Mouse (Mus musculus): ENCODE results near the gene Rab3b. TPM values are rescaled to one million over a fixed set of nuclear protein-coding genes. Genes with fewer than 3 reads are reported as not detected.

Rab3b gene
- total and polyA plus RNA-seq, 3 experiments: 0.11 TPM; not detected in 2

DNA sequence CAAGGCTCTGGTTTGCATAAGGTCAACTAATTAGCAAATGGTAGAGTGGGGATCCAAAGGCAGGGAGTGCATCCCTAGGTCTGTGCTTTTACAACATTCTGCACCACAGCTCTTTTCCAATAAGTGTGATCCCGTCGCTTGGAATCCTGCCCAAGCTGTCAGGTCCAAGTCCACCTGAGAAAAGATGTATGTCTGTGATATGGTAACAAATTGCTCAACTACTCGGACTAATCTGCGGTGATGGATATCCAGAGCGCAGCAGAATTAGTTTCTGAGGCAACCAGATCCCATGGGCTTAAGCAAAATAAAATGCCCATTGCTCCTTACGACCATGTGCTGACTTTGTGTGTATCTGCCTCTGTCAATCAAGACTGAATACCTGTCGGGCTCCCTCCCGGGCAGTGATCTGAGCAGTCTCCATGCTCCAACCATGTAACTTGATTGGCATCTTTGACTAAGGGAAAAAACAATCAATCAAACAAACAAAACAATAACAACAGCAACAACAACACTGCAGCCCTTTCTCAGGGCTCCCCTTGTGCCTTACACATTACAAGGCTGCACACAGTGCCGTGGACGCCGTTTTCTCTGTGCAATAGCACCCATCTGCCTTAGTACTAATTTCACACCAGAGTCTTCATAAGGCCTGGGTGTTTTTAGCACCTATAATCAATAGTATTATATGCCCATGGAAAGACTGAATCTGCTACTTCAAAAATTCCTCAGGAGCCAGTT, 64.3 kb downstream of the Rab3b start:
- Histone ChIP-seq H3K4me3 (ENCODE audit: control insufficient read depth in 1 of 2, insufficient read depth in 1 of 2, low read depth in 2 of 2, low read length in 2 of 2) (no peak overlapping the region), H3K27me3 (ENCODE audit: control insufficient read depth in 1 of 2, insufficient read depth in 2 of 2, low read length in 2 of 2) (peaks cover 8 to 11% of the 10 kb centered on the region in 2 experiments), H3K27ac (ENCODE audit: control insufficient read depth, low read depth, low read length) (no peak overlapping the region), H3K9me3 (replicated peaks; ENCODE audit: insufficient read depth, low read length) (no peaks in the 10 kb centered on the region), H3K36me3 (ENCODE audit: control insufficient read depth in 1 of 2, insufficient read depth in 2 of 2, low read length in 2 of 2) (no peaks in the 10 kb centered on the region), H3K4me1 (ENCODE audit: control insufficient read depth in 1 of 2, insufficient read depth in 2 of 2, low read length in 2 of 2) (peaks cover 0 to 3% of the 10 kb centered on the region in 2 experiments; a peak in 1 of 4 replicates), H3K9ac (ENCODE audit: control insufficient read depth, low read depth, low read length, poor library complexity, severe bottlenecking) (no peak overlapping the region), H3K79me2 (ENCODE audit: control insufficient read depth, insufficient read depth, low read length, poor library complexity) (no peaks in the 10 kb centered on the region)
- no peak for DNase-seq (ENCODE audit: low read depth, low spot score)
- TF ChIP-seq TBP (IDR thresholded peaks at IDR 0.05; ENCODE audit: low read depth, low read length) (no peak), USF1 (IDR thresholded peaks at IDR 0.05; ENCODE audit: low read depth, low read length) (no peak), CHD2 (IDR thresholded peaks at IDR 0.05; ENCODE audit: low read length) (no peak), CHD1 (IDR thresholded peaks at IDR 0.05; ENCODE audit: low read depth, low read length) (no peak), CTCF (IDR thresholded peaks at IDR 0.05 in 2 of 3, conservative IDR thresholded peaks at IDR 0.05 in 1 of 3; ENCODE audit: control insufficient read depth in 1 of 3, insufficient read depth in 1 of 3, low read depth in 2 of 3, low read length in 3 of 3, poor library complexity in 1 of 3, severe bottlenecking in 1 of 3) (no peak), ZMIZ1 (IDR thresholded peaks at IDR 0.05; ENCODE audit: low read depth, low read length) (no peak), NRF1 (IDR thresholded peaks at IDR 0.05; ENCODE audit: insufficient read depth, low read depth, low read length, poor library complexity, severe bottlenecking) (no peak), ZC3H11A (IDR thresholded peaks at IDR 0.05; ENCODE audit: low read depth, low read length) (no peak), MXI1 (IDR thresholded peaks at IDR 0.05; ENCODE audit: low read depth, low read length) (no peak), ELF1 (IDR thresholded peaks at IDR 0.05; ENCODE audit: low read depth, low read length) (no peak), GABPA (IDR thresholded peaks at IDR 0.05; ENCODE audit: low read depth, low read length) (no peak), EP300 (IDR thresholded peaks at IDR 0.05; ENCODE audit: low read depth in 1 of 2, low read length in 2 of 2) (no peak), POLR2AphosphoS2 (IDR thresholded peaks at IDR 0.05; ENCODE audit: low read length) (no peak), MEF2A (IDR thresholded peaks at IDR 0.05; ENCODE audit: extremely low read depth, insufficient replicate concordance, low read depth, low read length, poor library complexity, severe bottlenecking) (no peak), MAX (IDR thresholded peaks at IDR 0.05; ENCODE audit: low read length) (no peak), MYB (IDR thresholded peaks at IDR 0.05; ENCODE audit: low read depth, low read length) (no peak), RAD21 (IDR thresholded peaks at IDR 0.05; ENCODE audit: low read depth, low read length) (no peak), TCF12 (IDR thresholded peaks at IDR 0.05; ENCODE audit: low read depth, low read length) (no peak)

DNA sequence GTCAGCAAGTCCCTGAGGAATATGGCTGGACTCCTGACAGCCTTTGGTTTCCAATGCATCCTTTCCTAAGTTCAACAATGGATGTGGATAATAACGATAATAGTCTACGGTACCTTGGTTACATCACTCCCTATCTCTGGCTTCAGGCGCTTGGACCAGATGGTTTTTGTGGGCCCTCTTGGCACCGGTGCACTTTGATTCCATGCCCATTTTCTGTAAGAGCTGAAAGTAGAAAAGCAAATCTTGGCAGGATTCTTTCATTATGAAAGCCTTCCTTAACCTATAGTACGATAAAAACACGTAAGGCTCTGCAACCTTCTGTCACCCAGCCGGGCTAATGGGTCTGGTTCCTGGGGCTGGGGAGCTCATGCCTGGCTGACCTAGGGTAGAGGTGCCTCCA, 70.3 kb downstream of the Rab3b start:
- H3K36me3 ChIP-seq (ENCODE audit: control insufficient read depth in 1 of 2, insufficient read depth in 2 of 2, low read length in 2 of 2): no peaks in the 10 kb centered on the region
- no peak for DNase-seq (ENCODE audit: low read depth, low spot score)
- H3K27ac ChIP-seq (ENCODE audit: control insufficient read depth, low read depth, low read length): no peak overlapping the region
- TF ChIP-seq ETS1 (IDR thresholded peaks at IDR 0.05; ENCODE audit: low read depth, low read length): no peak
- TF ChIP-seq RCOR1 (IDR thresholded peaks at IDR 0.05; ENCODE audit: low read depth, low read length): no peak
- TF ChIP-seq KAT2A (conservative IDR thresholded peaks at IDR 0.05; ENCODE audit: low read depth, low read length): no peak
- TF ChIP-seq USF1 (IDR thresholded peaks at IDR 0.05; ENCODE audit: low read depth, low read length): no peak
- no peak for TF ChIP-seq RAD21 (IDR thresholded peaks at IDR 0.05; ENCODE audit: low read depth, low read length)
- TF ChIP-seq TBP (IDR thresholded peaks at IDR 0.05; ENCODE audit: low read depth, low read length): no peak
- no peak for TF ChIP-seq MYB (IDR thresholded peaks at IDR 0.05; ENCODE audit: low read depth, low read length)
- H3K9ac ChIP-seq (ENCODE audit: control insufficient read depth, low read depth, low read length, poor library complexity, severe bottlenecking): no peak overlapping the region
- H3K4me3 ChIP-seq (ENCODE audit: control insufficient read depth in 1 of 2, insufficient read depth in 1 of 2, low read depth in 2 of 2, low read length in 2 of 2): no peak overlapping the region
- peaks cover 0 to 3% of the 10 kb centered on the region in 2 experiments; a peak in 1 of 4 replicates for H3K4me1 ChIP-seq (ENCODE audit: control insufficient read depth in 1 of 2, insufficient read depth in 2 of 2, low read length in 2 of 2)
- H3K27me3 ChIP-seq (ENCODE audit: control insufficient read depth in 1 of 2, insufficient read depth in 2 of 2, low read length in 2 of 2): peaks cover 1 to 4% of the 10 kb centered on the region in 2 experiments; a peak in 2 of 4 replicates
- H3K79me2 ChIP-seq (ENCODE audit: control insufficient read depth, insufficient read depth, low read length, poor library complexity): no peaks in the 10 kb centered on the region
- no peaks in the 10 kb centered on the region for H3K9me3 ChIP-seq (replicated peaks; ENCODE audit: insufficient read depth, low read length)

All from MEL (cell line).